Mouse (Mus musculus): ENCODE measurements at regions not wholly inside any gene's neighbourhood (a gene's known extent, or its start where the extent isn't known, plus 50 kb on each side); places are given as distances from the start of the nearest gene placed in this dataset.

GRCm38 (mm10) chr9:116285691-116286431, 110.7 kb upstream of the Tgfbr2 start:
- 58% methylated on average over 11 of the region's 11 CpGs for WGBS
- Histone ChIP-seq H3K27ac (no peak overlapping the region), H3K9ac (no peak overlapping the region), H3K9me3 (no peaks in the 10 kb centered on the region), H3K27me3 (replicated peaks) (no peaks in the 10 kb centered on the region), H3K4me3 (no peak overlapping the region), H3K4me2 (no peak overlapping the region), H3K36me3 (replicated peaks) (no peaks in the 10 kb centered on the region), H3K4me1 (no peaks in the 10 kb centered on the region)
- ATAC-seq (replicated peaks), result no peak

GRCm38 (mm10) chr9:116283790-116284526, 108.8 kb upstream of the Tgfbr2 start:
- no peak for ATAC-seq (replicated peaks)
- no peak overlapping the region for H3K27ac ChIP-seq
- H3K9me3 ChIP-seq, result no peaks in the 10 kb centered on the region
- H3K4me3 ChIP-seq, result no peak overlapping the region
- no peaks in the 10 kb centered on the region for H3K4me1 ChIP-seq
- WGBS, result 85% methylated on average over 1 of the region's 1 CpGs
- H3K9ac ChIP-seq, result no peak overlapping the region
- no peak overlapping the region for H3K4me2 ChIP-seq
- no peaks in the 10 kb centered on the region for H3K36me3 ChIP-seq (replicated peaks)
- H3K27me3 ChIP-seq (replicated peaks), result no peaks in the 10 kb centered on the region

GRCm38 (mm10) chr9:116281654-116282053, 106.5 kb upstream of the Tgfbr2 start:
- Histone ChIP-seq H3K9ac (no peak overlapping the region), H3K27me3 (replicated peaks) (no peaks in the 10 kb centered on the region), H3K4me2 (no peak overlapping the region), H3K36me3 (replicated peaks) (no peaks in the 10 kb centered on the region), H3K9me3 (no peaks in the 10 kb centered on the region), H3K27ac (no peak overlapping the region), H3K4me3 (no peak overlapping the region), H3K4me1 (no peaks in the 10 kb centered on the region)
- no peak for ATAC-seq (replicated peaks)

- H3K9me3 ChIP-seq, result no peaks in the 10 kb centered on the region
- no peaks in the 10 kb centered on the region for H3K4me1 ChIP-seq
- no peak for ATAC-seq (replicated peaks)
- WGBS, result 84% methylated on average over 5 of the region's 5 CpGs
- no peak overlapping the region for H3K4me3 ChIP-seq
- no peak overlapping the region for H3K27ac ChIP-seq
- no peak overlapping the region for H3K4me2 ChIP-seq
- H3K27me3 ChIP-seq (replicated peaks), result no peaks in the 10 kb centered on the region
- H3K9ac ChIP-seq, result no peak overlapping the region
- H3K36me3 ChIP-seq (replicated peaks), result no peaks in the 10 kb centered on the region
Observed at GRCm38 (mm10) chr9:116280146-116280545, 105.0 kb upstream of the Tgfbr2 start.

- ATAC-seq (replicated peaks), result no peak
- Histone ChIP-seq H3K4me2 (no peak overlapping the region), H3K4me3 (no peak overlapping the region), H3K36me3 (replicated peaks) (no peaks in the 10 kb centered on the region), H3K9me3 (no peaks in the 10 kb centered on the region), H3K4me1 (no peaks in the 10 kb centered on the region), H3K27ac (no peak overlapping the region), H3K27me3 (replicated peaks) (no peaks in the 10 kb centered on the region), H3K9ac (no peak overlapping the region)
- 95% methylated on average over 8 of the region's 8 CpGs for whole genome bisulfite sequencing
Observed at GRCm38 (mm10) chr9:116278862-116279261, 103.7 kb upstream of the Tgfbr2 start.

GRCm38 (mm10) chr9:116277736-116278135, 102.6 kb upstream of the Tgfbr2 start:
- no peaks in the 10 kb centered on the region for H3K27me3 ChIP-seq (replicated peaks)
- WGBS, result 86% methylated on average over 3 of the region's 3 CpGs
- H3K9ac ChIP-seq, result no peak overlapping the region
- no peak for ATAC-seq (replicated peaks)
- H3K36me3 ChIP-seq (replicated peaks), result no peaks in the 10 kb centered on the region
- H3K4me1 ChIP-seq, result no peaks in the 10 kb centered on the region
- H3K9me3 ChIP-seq, result no peaks in the 10 kb centered on the region
- no peak overlapping the region for H3K27ac ChIP-seq
- H3K4me3 ChIP-seq, result no peak overlapping the region
- no peak overlapping the region for H3K4me2 ChIP-seq

- H3K9ac ChIP-seq, result no peak overlapping the region
- WGBS, result 81% methylated on average over 2 of the region's 2 CpGs
Observed at GRCm38 (mm10) chr9:116276141-116276540, 101.0 kb upstream of the Tgfbr2 start.

GRCm38 (mm10) chr9:116272446-116272845, 97.3 kb upstream of the Tgfbr2 start:
- H3K4me1 ChIP-seq, result no peaks in the 10 kb centered on the region
- no peaks in the 10 kb centered on the region for H3K9me3 ChIP-seq
- H3K36me3 ChIP-seq (replicated peaks), result no peaks in the 10 kb centered on the region
- H3K27me3 ChIP-seq (replicated peaks), result no peaks in the 10 kb centered on the region
- H3K4me3 ChIP-seq, result no peak overlapping the region
- no peak overlapping the region for H3K9ac ChIP-seq
- WGBS, result 84% methylated on average over 2 of the region's 2 CpGs
- H3K4me2 ChIP-seq, result no peak overlapping the region
- H3K27ac ChIP-seq, result no peak overlapping the region
- ATAC-seq (replicated peaks), result no peak

More at GRCm38 (mm10) chr9:116276141-116276540, 101.0 kb upstream of the Tgfbr2 start:
- Histone ChIP-seq H3K4me1 (no peaks in the 10 kb centered on the region), H3K36me3 (replicated peaks) (no peaks in the 10 kb centered on the region), H3K4me3 (no peak overlapping the region), H3K9me3 (no peaks in the 10 kb centered on the region), H3K4me2 (no peak overlapping the region), H3K27me3 (replicated peaks) (no peaks in the 10 kb centered on the region), H3K27ac (no peak overlapping the region)
- no peak for ATAC-seq (replicated peaks)

GRCm38 (mm10) chr9:116270417-116270828, 95.3 kb upstream of the Tgfbr2 start:
- Histone ChIP-seq H3K9ac (no peak overlapping the region), H3K4me1 (no peaks in the 10 kb centered on the region), H3K9me3 (no peaks in the 10 kb centered on the region), H3K36me3 (replicated peaks) (no peaks in the 10 kb centered on the region), H3K4me3 (no peak overlapping the region), H3K4me2 (no peak overlapping the region), H3K27ac (no peak overlapping the region), H3K27me3 (replicated peaks) (no peaks in the 10 kb centered on the region)
- no peak for ATAC-seq (replicated peaks)
- 86% methylated on average over 6 of the region's 6 CpGs for WGBS

- WGBS, result 87% methylated on average over 4 of the region's 4 CpGs
- ATAC-seq (replicated peaks), result no peak
- Histone ChIP-seq H3K36me3 (replicated peaks) (no peaks in the 10 kb centered on the region), H3K27ac (no peak overlapping the region), H3K9me3 (no peaks in the 10 kb centered on the region), H3K9ac (no peak overlapping the region), H3K4me3 (no peak overlapping the region), H3K4me1 (no peaks in the 10 kb centered on the region), H3K4me2 (no peak overlapping the region), H3K27me3 (replicated peaks) (no peaks in the 10 kb centered on the region)
Observed at GRCm38 (mm10) chr9:116267411-116267810, 92.3 kb upstream of the Tgfbr2 start.

GRCm38 (mm10) chr9:116263833-116264232, 88.7 kb upstream of the Tgfbr2 start:
- no peaks in the 10 kb centered on the region for H3K27me3 ChIP-seq (replicated peaks)
- 84% methylated on average over 7 of the region's 7 CpGs for WGBS
- no peak overlapping the region for H3K27ac ChIP-seq

GRCm38 (mm10) chr9:116259569-116259968, 84.4 kb upstream of the Tgfbr2 start:
- Histone ChIP-seq H3K4me3 (no peak overlapping the region), H3K36me3 (replicated peaks) (no peaks in the 10 kb centered on the region), H3K27ac (no peak overlapping the region), H3K4me1 (no peaks in the 10 kb centered on the region), H3K27me3 (replicated peaks) (no peaks in the 10 kb centered on the region), H3K9ac (no peak overlapping the region), H3K4me2 (no peak overlapping the region), H3K9me3 (no peaks in the 10 kb centered on the region)
- 59% methylated on average over 10 of the region's 10 CpGs for WGBS
- no peak for ATAC-seq (replicated peaks)

More at GRCm38 (mm10) chr9:116263833-116264232, 88.7 kb upstream of the Tgfbr2 start:
- Histone ChIP-seq H3K36me3 (replicated peaks) (no peaks in the 10 kb centered on the region), H3K4me1 (no peaks in the 10 kb centered on the region), H3K9me3 (no peaks in the 10 kb centered on the region), H3K9ac (no peak overlapping the region), H3K4me2 (no peak overlapping the region), H3K4me3 (no peak overlapping the region)
- no peak for ATAC-seq (replicated peaks)

GRCm38 (mm10) chr9:116253546-116253945, 78.4 kb upstream of the Tgfbr2 start:
- Histone ChIP-seq H3K4me1 (no peaks in the 10 kb centered on the region), H3K27ac (no peak overlapping the region), H3K4me3 (no peak overlapping the region), H3K9ac (no peak overlapping the region), H3K36me3 (replicated peaks) (no peaks in the 10 kb centered on the region), H3K27me3 (replicated peaks) (no peaks in the 10 kb centered on the region), H3K9me3 (no peaks in the 10 kb centered on the region), H3K4me2 (no peak overlapping the region)
- WGBS, result 86% methylated on average over 15 of the region's 15 CpGs
- ATAC-seq (replicated peaks), result no peak

All from midbrain, embryonic 15.5 days (tissue).